Mouse (Mus musculus) limb, embryonic 14.5 days (tissue): ENCODE results near the gene Dennd2d. TPM values are rescaled to one million over a fixed set of nuclear protein-coding genes. Genes with fewer than 3 reads are reported as not detected.

Source experiments
- ATAC-seq: fragments of 200-750 bp; cut with Nextera tagmentation; 2 replicates; pipeline ENCODE4 v1.8.0; 2017; ENCODE audit warnings: low read depth, moderate number of reproducible peaks, moderate TSS enrichment; ENCODE audit not compliant: low FRiP score
- DNase-seq: peaks from one replicate; pipeline ENCODE4 v3.0.0-alpha.2; 2015; ENCODE audit warnings: low spot score
- H3K27ac ChIP-seq: fragments of 300-500 bp; sonication (generic); replicated peaks from 2 replicates; pipeline ENCODE4 v1.5.1; 2014; ENCODE audit warnings: low read depth, mild to moderate bottlenecking, low read length, moderate library complexity, mixed read lengths
- H3K27me3 ChIP-seq: fragments of 300-500 bp; sonication (generic); 2 replicates; pipeline ENCODE4 v1.6.1; 2014; ENCODE audit warnings: low read length, mixed read lengths; ENCODE audit not compliant: control insufficient read depth, insufficient read depth
- H3K36me3 ChIP-seq: fragments of 300-500 bp; sonication (generic); 2 replicates; pipeline ENCODE4 v1.6.1; 2014; ENCODE audit warnings: mild to moderate bottlenecking, low read length, moderate library complexity, mixed read lengths; ENCODE audit not compliant: control insufficient read depth, insufficient read depth
- H3K4me1 ChIP-seq: fragments of 300-500 bp; sonication (generic); 2 replicates; pipeline ENCODE4 v1.6.1; 2014; ENCODE audit warnings: antibody characterized with exemption, low read length, mixed read lengths; ENCODE audit not compliant: control insufficient read depth, insufficient read depth
- H3K4me2 ChIP-seq: fragments of 300-500 bp; sonication (generic); replicated peaks from 2 replicates; pipeline ENCODE4 v1.6.1; 2014; ENCODE audit warnings: low read depth, mild to moderate bottlenecking, low read length, moderate library complexity; ENCODE audit not compliant: severe bottlenecking
- H3K4me3 ChIP-seq: fragments of 300-500 bp; sonication (generic); replicated peaks from 2 replicates; pipeline ENCODE4 v1.5.1; 2014; ENCODE audit warnings: low read length
- H3K9ac ChIP-seq: fragments of 300-500 bp; sonication (generic); 2 replicates; pipeline ENCODE4 v1.6.1; 2014; ENCODE audit warnings: mild to moderate bottlenecking, low read depth, low read length, moderate library complexity; ENCODE audit not compliant: severe bottlenecking
- H3K9me3 ChIP-seq: fragments of 300-500 bp; sonication (generic); 2 replicates; pipeline ENCODE4 v1.6.1; 2016; ENCODE audit warnings: low read length; ENCODE audit not compliant: control insufficient read depth
- POLR2A ChIP-seq: fragments of 200-500 bp; IDR thresholded peaks from 2 replicates; pipeline ENCODE4 v1.8.0; 2012; ENCODE audit warnings: inconsistent platforms, mild to moderate bottlenecking, moderate library complexity, borderline replicate concordance; ENCODE audit not compliant: insufficient read depth, insufficient read length; ENCODE audit errors: extremely low read depth
- WGBS: fragments of 180-500 bp; shearing (Covaris S2); extraction: QIAGEN DNeasy Blood & Tissue Kit; methylation state at CpG from one replicate; pipeline ENCODE4 v1.1.7; 2014; 5-methylcytosine and 5-hydroxymethylcytosine counted together
- polyA plus RNA-seq, 2 experiments: library from polyadenylated mRNA; depleted of rRNA in 1 of 2; stranded (reverse) in 1 of 2; unstranded in 1 of 2; fragments of >200 nt; fragmentation: Nextera tagmentation in 1 of 2; extraction: Ambion mirVana in 1 of 2; gene quantifications; 2 replicates each; pipeline versions ENCODE4 v1.2.1 to v1.2.3; 2012 to 2014

The Dennd2d gene
- polyA plus RNA-seq, 2 experiments, result 3.5 to 5.9 TPM

- no peak overlapping the region for H3K9ac ChIP-seq
- H3K36me3 ChIP-seq, result no peaks in the 10 kb centered on the region
- TF ChIP-seq POLR2A, result no peak
- ATAC-seq (no peak), DNase-seq (no peak)
- H3K4me2 ChIP-seq, result no peak overlapping the region
- no peaks in the 10 kb centered on the region for H3K27me3 ChIP-seq
- no peaks in the 10 kb centered on the region for H3K4me1 ChIP-seq
- no peak overlapping the region for H3K27ac ChIP-seq
- no peaks in the 10 kb centered on the region for H3K9me3 ChIP-seq
- no peak overlapping the region for H3K4me3 ChIP-seq
- 77% methylated on average over 4 of the region's 4 CpGs for WGBS
Observed at GRCm38 (mm10) chr3:106490239-106490638, 8.0 kb downstream of the Dennd2d start.

DNA sequence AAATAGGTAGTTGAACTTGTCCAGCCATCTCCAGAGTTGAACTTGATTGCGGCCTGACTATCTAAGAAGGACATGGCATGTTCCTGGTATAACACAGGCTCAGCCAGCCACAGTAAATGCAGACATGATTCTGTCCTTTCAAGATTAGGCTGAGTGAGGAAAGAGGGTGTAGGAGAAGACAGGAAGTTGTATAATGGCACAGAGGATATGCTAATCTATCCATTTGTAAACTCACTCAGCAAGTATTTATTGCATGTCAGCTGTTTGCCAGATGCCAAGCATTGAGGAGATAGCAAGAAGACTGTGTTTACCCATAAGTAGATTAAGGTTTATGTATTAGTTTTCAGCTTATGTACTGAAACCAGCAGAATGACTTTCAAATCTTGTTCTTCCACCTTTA, 10.5 kb downstream of the Dennd2d start:
- Histone ChIP-seq H3K9me3 (no peaks in the 10 kb centered on the region), H3K27ac (no peak overlapping the region), H3K4me1 (no peaks in the 10 kb centered on the region), H3K4me3 (no peak overlapping the region), H3K9ac (no peak overlapping the region), H3K27me3 (no peaks in the 10 kb centered on the region), H3K4me2 (no peak overlapping the region), H3K36me3 (no peaks in the 10 kb centered on the region)
- no peak for DNase-seq
- no peak for ATAC-seq
- 94% methylated on average over 1 of the region's 1 CpGs for WGBS
- no peak for TF ChIP-seq POLR2A

DNA sequence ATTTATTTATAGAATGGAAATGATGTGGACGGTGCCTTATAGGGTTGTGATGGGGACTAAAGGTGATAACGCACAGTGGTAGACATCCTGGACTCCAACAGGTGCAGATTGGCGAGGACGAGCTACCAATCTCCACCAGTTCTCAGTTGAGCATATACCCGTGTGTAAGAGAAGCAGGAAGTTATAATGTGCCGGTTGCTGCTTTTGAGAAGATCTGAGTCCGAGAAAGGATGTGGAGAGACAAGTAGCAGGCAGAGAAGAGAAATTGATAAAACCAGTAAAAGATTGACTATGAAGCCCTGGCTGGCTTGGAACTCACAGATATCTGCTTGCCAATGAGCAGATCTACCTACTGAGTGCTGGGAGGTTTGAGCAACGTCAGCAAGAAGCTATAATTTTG, 11.0 kb downstream of the Dennd2d start:
- no peak overlapping the region for H3K4me2 ChIP-seq
- H3K4me1 ChIP-seq, result no peaks in the 10 kb centered on the region
- 86% methylated on average over 8 of the region's 8 CpGs for WGBS
- no peak overlapping the region for H3K27ac ChIP-seq
- TF ChIP-seq POLR2A, result no peak
- no peak overlapping the region for H3K4me3 ChIP-seq
- DNase-seq (no peak), ATAC-seq (no peak)
- no peaks in the 10 kb centered on the region for H3K9me3 ChIP-seq
- H3K9ac ChIP-seq, result no peak overlapping the region
- H3K27me3 ChIP-seq, result no peaks in the 10 kb centered on the region
- no peaks in the 10 kb centered on the region for H3K36me3 ChIP-seq

DNA sequence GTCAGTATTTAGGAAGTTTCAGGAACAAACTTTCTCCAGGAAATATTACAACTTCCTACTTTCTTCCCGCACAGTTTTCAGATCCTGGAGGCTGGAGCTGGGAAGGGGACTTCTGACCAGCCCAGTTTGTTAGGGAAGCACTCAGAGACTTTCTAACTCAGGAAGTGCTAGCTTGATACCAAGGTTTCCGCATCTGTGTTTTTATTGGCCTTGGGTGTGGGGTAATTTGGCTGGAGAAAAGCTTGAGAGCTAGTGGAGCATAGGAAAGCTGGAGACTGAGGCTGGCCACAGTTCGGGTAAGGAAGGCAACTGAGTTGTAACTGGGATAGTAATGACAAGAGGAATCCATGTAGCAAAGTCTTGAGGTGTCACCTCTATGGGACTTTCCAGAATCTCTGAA, 11.7 kb downstream of the Dennd2d start:
- no peak for DNase-seq
- WGBS, result 57% methylated on average over 3 of the region's 3 CpGs
- no peak overlapping the region for H3K9ac ChIP-seq

GRCm38 (mm10) chr3:106494417-106494950, 12.3 kb downstream of the Dennd2d start:
- H3K9me3 ChIP-seq, result no peaks in the 10 kb centered on the region
- H3K4me2 ChIP-seq, result no peak overlapping the region
- H3K9ac ChIP-seq, result no peak overlapping the region
- no peak for ATAC-seq
- no peak overlapping the region for H3K4me3 ChIP-seq
- WGBS, result 41% methylated on average over 1 of the region's 1 CpGs
- DNase-seq, result no peak
- TF ChIP-seq POLR2A, result no peak
- H3K36me3 ChIP-seq, result no peaks in the 10 kb centered on the region
- H3K27me3 ChIP-seq, result no peaks in the 10 kb centered on the region
- H3K27ac ChIP-seq, result no peak overlapping the region
- H3K4me1 ChIP-seq, result no peaks in the 10 kb centered on the region

More for the DNA sequence above, 11.7 kb downstream of the Dennd2d start:
- Histone ChIP-seq H3K4me1 (no peaks in the 10 kb centered on the region), H3K36me3 (no peaks in the 10 kb centered on the region), H3K27ac (no peak overlapping the region), H3K4me2 (no peak overlapping the region), H3K4me3 (no peak overlapping the region), H3K9me3 (no peaks in the 10 kb centered on the region), H3K27me3 (no peaks in the 10 kb centered on the region)
- no peak for TF ChIP-seq POLR2A
- no peak for ATAC-seq
